Mouse (Mus musculus): Measurements from ENCODE around the gene Rflnb.

DNA sequence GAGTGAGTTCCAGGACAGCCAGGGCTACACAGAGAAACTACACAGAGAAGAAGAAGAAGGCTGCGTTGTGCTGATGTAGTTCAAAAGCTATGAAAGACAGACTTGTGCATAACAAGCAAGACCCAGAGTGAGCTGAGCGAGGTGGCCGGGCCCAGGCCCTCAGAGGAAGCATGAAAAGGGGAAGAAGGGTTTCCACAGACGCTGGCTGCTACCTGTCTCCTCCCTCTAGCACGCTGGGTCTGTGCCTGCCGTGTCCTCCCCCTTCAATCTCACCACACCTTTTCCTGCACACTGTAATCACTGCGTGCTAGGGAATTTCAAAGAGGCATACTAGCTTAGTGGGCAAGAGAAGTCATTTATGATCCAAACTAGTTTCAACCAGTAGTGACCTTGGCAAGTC lies 36.8 kb upstream of the Rflnb start:
- TF ChIP-seq CTCF (IDR thresholded peaks at IDR 0.05; ENCODE audit: borderline replicate concordance, insufficient read depth, low read depth, low read length) (no peak), POLR2A (IDR thresholded peaks at IDR 0.05; ENCODE audit: borderline replicate concordance, insufficient read depth, low read length) (no peak)
